Mouse (Mus musculus) midbrain, postnatal 0 days (tissue): Measurements from ENCODE around the gene Rpgrip1l. TPM values are rescaled to one million over a fixed set of nuclear protein-coding genes. Genes with fewer than 3 reads are reported as not detected.

Source experiments
- ATAC-seq: fragments of 200-750 bp; cut with Nextera tagmentation; 2 replicates; pipeline ENCODE4 v1.8.0; 2017; ENCODE audit warnings: moderate number of reproducible peaks, mild to moderate bottlenecking, moderate TSS enrichment, moderate library complexity; ENCODE audit not compliant: low FRiP score
- DNase-seq: peaks from one replicate; pipeline ENCODE4 v3.0.0-alpha.2; 2015; ENCODE audit warnings: low spot score
- H3K27ac ChIP-seq: fragments of 300-500 bp; sonication (generic); 2 replicates; pipeline ENCODE4 v1.5.1; 2014; ENCODE audit warnings: low read depth, mild to moderate bottlenecking, low read length, mixed read lengths
- H3K27me3 ChIP-seq: fragments of 300-500 bp; sonication (generic); 2 replicates; pipeline ENCODE4 v1.6.1; 2014; ENCODE audit warnings: low read length, control low read depth, mixed read lengths; ENCODE audit not compliant: insufficient read depth
- H3K36me3 ChIP-seq: fragments of 300-500 bp; sonication (generic); 2 replicates; pipeline ENCODE4 v1.6.1; 2014; ENCODE audit warnings: low read length, control low read depth, mixed read lengths; ENCODE audit not compliant: insufficient read depth
- H3K4me1 ChIP-seq: fragments of 300-500 bp; sonication (generic); 2 replicates; pipeline ENCODE4 v1.6.1; 2014; ENCODE audit warnings: mild to moderate bottlenecking, control low read depth, antibody characterized with exemption, low read length, mixed read lengths; ENCODE audit not compliant: insufficient read depth
- H3K4me2 ChIP-seq: fragments of 300-500 bp; sonication (generic); 2 replicates; pipeline ENCODE4 v1.6.1; 2014; ENCODE audit warnings: low read depth, mild to moderate bottlenecking, low read length, mixed read lengths; ENCODE audit not compliant: poor library complexity, severe bottlenecking
- H3K4me3 ChIP-seq: fragments of 300-500 bp; sonication (generic); 2 replicates; pipeline ENCODE4 v1.5.1; 2014; ENCODE audit warnings: low read depth, mild to moderate bottlenecking, low read length, moderate library complexity
- H3K9ac ChIP-seq: fragments of 300-500 bp; sonication (generic); replicated peaks from 2 replicates; pipeline ENCODE4 v1.6.1; 2014; ENCODE audit warnings: mild to moderate bottlenecking, low read length, moderate library complexity, mixed read lengths; ENCODE audit not compliant: poor library complexity, severe bottlenecking
- H3K9me3 ChIP-seq: fragments of 300-500 bp; sonication (generic); 2 replicates; pipeline ENCODE4 v1.6.1; 2016; ENCODE audit warnings: low read length, control low read depth
- CTCF ChIP-seq: IDR thresholded peaks from 2 replicates; pipeline ENCODE4 v1.5.1; 2016; ENCODE audit warnings: antibody characterized with exemption, mild to moderate bottlenecking
- WGBS: fragments of 180-500 bp; shearing (Covaris S2); extraction: QIAGEN DNeasy Blood & Tissue Kit; methylation state at CpG from one replicate; pipeline ENCODE4 v1.1.7; 2014; 5-methylcytosine and 5-hydroxymethylcytosine counted together
- polyA plus RNA-seq: library from polyadenylated mRNA; unstranded; fragments of >200 nt; fragmentation: Nextera tagmentation; extraction: Ambion mirVana; gene quantifications from 2 replicates; pipeline ENCODE4 v1.2.1, GENCODE M21; 2015
- total RNA-seq: library from RNA; depleted of rRNA; stranded (reverse); fragments of >200 nt; gene quantifications from 2 replicates; pipeline ENCODE4 v1.2.3, GENCODE M21; 2014; rRNA removed

Rpgrip1l gene
- total and polyA plus RNA-seq, 2 experiments from 2014 or later = 8.4 to 11.5 TPM

GRCm38 (mm10) chr8:91171605-91172004, 141.5 kb downstream of the Rpgrip1l start:
- no peaks in the 10 kb centered on the region for H3K9me3 ChIP-seq
- H3K27ac ChIP-seq = peak overlapping the region; percentile 43; the same call in 1 of the 2 replicates
- no peak overlapping the region; the same call in 1 of the 2 replicates for H3K4me2 ChIP-seq
- TF ChIP-seq CTCF = no peak
- ATAC-seq (no peak), DNase-seq (no peak)
- no peaks in the 10 kb centered on the region for H3K27me3 ChIP-seq
- peaks cover 13% of the 10 kb centered on the region; the same call in 1 of the 2 replicates for H3K4me1 ChIP-seq
- H3K4me3 ChIP-seq = no peak overlapping the region
- 28% methylated on average over 13 of the region's 13 CpGs for WGBS
- no peak overlapping the region for H3K9ac ChIP-seq
- H3K36me3 ChIP-seq = no peaks in the 10 kb centered on the region

GRCm38 (mm10) chr8:91170914-91171313, 142.1 kb downstream of the Rpgrip1l start:
- Histone ChIP-seq H3K27ac (no peak overlapping the region), H3K36me3 (no peaks in the 10 kb centered on the region), H3K9me3 (no peaks in the 10 kb centered on the region), H3K27me3 (no peaks in the 10 kb centered on the region), H3K4me3 (no peak overlapping the region), H3K9ac (no peak overlapping the region), H3K4me2 (peak overlapping the region; percentile 48), H3K4me1 (peaks cover 13% of the 10 kb centered on the region; the same call in 1 of the 2 replicates)
- 13% methylated on average over 14 of the region's 14 CpGs for WGBS
- peak; percentile 24 for DNase-seq
- no peak; the same call in 1 of the 2 replicates for ATAC-seq
- no peak for TF ChIP-seq CTCF

- ATAC-seq = no peak
- 77% methylated on average over 6 of the region's 6 CpGs for WGBS
- no peak overlapping the region for H3K4me2 ChIP-seq
Measured at GRCm38 (mm10) chr8:91170152-91170551, 142.9 kb downstream of the Rpgrip1l start.

More at GRCm38 (mm10) chr8:91170152-91170551, 142.9 kb downstream of the Rpgrip1l start:
- peak overlapping the region; percentile 55; the same call in 1 of the 2 replicates for H3K27ac ChIP-seq
- H3K4me3 ChIP-seq = no peak overlapping the region
- no peaks in the 10 kb centered on the region for H3K27me3 ChIP-seq
- 0 out of 2 replicates have a peak, but pooled peaks cover 2% of the 10 kb centered on the region for H3K9me3 ChIP-seq
- DNase-seq = no peak
- H3K36me3 ChIP-seq = no peaks in the 10 kb centered on the region
- no peak for TF ChIP-seq CTCF
- no peak overlapping the region for H3K9ac ChIP-seq
- H3K4me1 ChIP-seq = peaks cover 13% of the 10 kb centered on the region; the same call in 1 of the 2 replicates

Other genes starting within 250 kb of the Rpgrip1l start
- gene Rbl2, start 243.2 kb downstream of the Rpgrip1l start, total RNA-seq = 33.6 and 34.2 TPM in 2 replicates
- 14.2 and 17.1 TPM in 2 replicates for gene Rbl2, start 243.2 kb downstream of the Rpgrip1l start, polyA plus RNA-seq
- gene Aktip, start 113.3 kb downstream of the Rpgrip1l start, total RNA-seq = 133 and 163 TPM in 2 replicates
- gene Aktip, start 113.3 kb downstream of the Rpgrip1l start, polyA plus RNA-seq = 133 and 134 TPM in 2 replicates
- gene Fto, start 263 bp upstream of the Rpgrip1l start, total RNA-seq = 97.9 and 135 TPM in 2 replicates
- gene Fto, start 263 bp upstream of the Rpgrip1l start, polyA plus RNA-seq = 151 and 153 TPM in 2 replicates